Mouse (Mus musculus) cortical plate, adult 2 months (tissue): ENCODE results near the gene Btk. TPM values are rescaled to one million over a fixed set of nuclear protein-coding genes. Genes with fewer than 3 reads are reported as not detected.

Experiments
- H3K27ac ChIP-seq: fragments of 200-500 bp; 2 replicates; pipeline ENCODE4 v1.5.1; 2012; ENCODE audit warnings: low read length, control low read depth, inconsistent platforms; ENCODE audit not compliant: insufficient read depth
- H3K4me1 ChIP-seq: fragments of 200-500 bp; 2 replicates; pipeline ENCODE4 v1.6.1; 2011; ENCODE audit warnings: low read length; ENCODE audit not compliant: control insufficient read depth, insufficient read depth
- H3K4me3 ChIP-seq: fragments of 200-500 bp; 2 replicates; pipeline ENCODE4 v1.5.1; 2011; ENCODE audit warnings: mild to moderate bottlenecking, low read length, control low read depth; ENCODE audit not compliant: insufficient read depth
- CTCF ChIP-seq: fragments of 200-500 bp; IDR thresholded peaks from 2 replicates; pipeline ENCODE4 v1.5.1; 2011; ENCODE audit warnings: mild to moderate bottlenecking, control low read depth, low read length; ENCODE audit not compliant: insufficient read depth; ENCODE audit errors: extremely low read depth
- POLR2A ChIP-seq: fragments of 200-500 bp; IDR thresholded peaks from 2 replicates; pipeline ENCODE4 v1.6.1; 2011; ENCODE audit warnings: mild to moderate bottlenecking, low read length, control low read depth; ENCODE audit not compliant: insufficient read depth; ENCODE audit errors: extremely low read depth
- polyA plus RNA-seq: library from polyadenylated mRNA; depleted of rRNA; stranded (reverse); fragments of >200 nt; gene quantifications from 2 replicates; pipeline ENCODE4 v1.2.3, GENCODE M21; 2012

Gene Btk
- polyA plus RNA-seq, 1 experiment = 0.94 TPM

DNA sequence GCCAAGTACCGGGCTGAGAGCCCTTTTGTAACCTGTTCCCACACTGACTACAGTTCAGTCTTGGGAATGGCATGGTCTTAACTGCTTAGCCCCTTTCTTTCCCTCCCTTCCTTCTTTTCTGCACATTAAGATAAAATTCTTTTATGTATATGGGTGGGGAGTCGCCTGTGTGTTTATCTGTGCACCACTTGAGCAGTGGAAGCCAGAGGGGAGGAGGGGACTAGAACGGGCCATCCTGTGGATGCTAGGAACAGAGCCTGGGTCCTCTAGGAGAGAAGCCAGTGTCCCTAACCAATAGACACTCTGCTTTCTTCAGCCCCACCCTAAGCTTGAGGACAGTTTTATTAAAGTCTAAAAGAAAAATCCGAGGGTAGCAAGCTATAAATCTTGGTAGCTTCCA lies 27.6 kb upstream of the Btk start:
- TF ChIP-seq CTCF (no peak), POLR2A (no peak)
- no peaks in the 10 kb centered on the region for H3K4me1 ChIP-seq
- H3K27ac ChIP-seq = no peak overlapping the region
- no peak overlapping the region for H3K4me3 ChIP-seq

DNA sequence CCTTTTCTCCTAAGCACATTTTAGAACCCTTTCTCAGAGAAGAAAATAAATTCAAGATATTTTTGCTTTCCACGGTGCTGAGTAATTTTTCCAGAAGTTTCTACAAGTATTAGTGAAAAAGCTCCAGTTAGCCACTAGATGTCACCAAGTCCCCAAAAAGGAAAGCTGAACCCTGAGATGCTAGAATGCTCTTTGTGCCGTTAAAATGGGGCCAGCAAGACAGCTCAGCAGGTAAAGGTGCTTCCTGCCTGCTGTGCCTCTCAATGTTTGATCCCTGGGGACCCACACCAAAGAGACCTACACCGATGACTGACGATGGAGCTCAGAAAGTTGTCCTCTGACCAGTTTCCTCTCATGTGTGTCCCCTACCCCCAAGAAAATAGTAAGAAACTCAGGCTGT lies 26.1 kb upstream of the Btk start:
- Histone ChIP-seq H3K4me3 (no peak overlapping the region), H3K4me1 (no peaks in the 10 kb centered on the region), H3K27ac (no peak overlapping the region)
- TF ChIP-seq POLR2A (no peak), CTCF (peak; percentile 41)

DNA sequence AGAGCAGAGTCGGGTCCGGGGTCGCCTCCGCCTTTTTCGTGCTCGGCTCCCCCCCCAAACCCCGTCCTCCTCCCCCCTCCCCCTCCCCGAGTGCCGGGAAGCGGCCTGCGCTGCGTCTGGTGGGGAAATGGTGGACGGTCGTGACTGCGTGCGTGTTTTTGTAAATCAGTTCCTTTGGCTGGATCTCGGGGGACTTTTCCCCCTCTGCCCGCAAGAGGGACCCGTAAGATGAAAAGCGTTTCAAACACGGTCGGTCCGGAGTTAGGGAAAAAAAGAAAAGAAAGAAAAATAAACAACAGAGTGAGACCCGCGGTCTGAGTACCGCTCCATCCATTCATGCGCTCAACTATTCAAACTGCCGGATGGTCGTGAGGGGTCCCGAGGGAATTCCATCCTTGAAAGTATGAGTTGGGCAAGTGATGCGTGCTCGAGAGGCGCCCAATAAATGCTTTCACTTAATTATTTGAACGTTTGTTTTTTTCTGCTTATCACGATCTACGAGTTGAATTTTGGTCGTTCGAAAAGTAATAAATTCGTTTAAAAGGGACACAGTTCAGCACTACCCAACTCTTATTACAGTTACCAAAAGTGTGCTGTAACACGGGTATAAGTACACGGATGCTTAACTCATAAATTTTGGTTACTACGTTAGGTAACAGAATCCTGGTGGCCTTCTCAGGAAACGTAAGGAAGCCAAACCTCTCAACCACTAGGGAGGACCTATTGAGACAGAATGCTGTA lies 18.2 kb upstream of the Btk start:
- TF ChIP-seq POLR2A (no peak), CTCF (no peak)
- no peaks in the 10 kb centered on the region; the same call in 1 of the 2 replicates for H3K4me1 ChIP-seq
- H3K4me3 ChIP-seq = peak overlapping the region; percentile 46
- H3K27ac ChIP-seq = no peak overlapping the region

DNA sequence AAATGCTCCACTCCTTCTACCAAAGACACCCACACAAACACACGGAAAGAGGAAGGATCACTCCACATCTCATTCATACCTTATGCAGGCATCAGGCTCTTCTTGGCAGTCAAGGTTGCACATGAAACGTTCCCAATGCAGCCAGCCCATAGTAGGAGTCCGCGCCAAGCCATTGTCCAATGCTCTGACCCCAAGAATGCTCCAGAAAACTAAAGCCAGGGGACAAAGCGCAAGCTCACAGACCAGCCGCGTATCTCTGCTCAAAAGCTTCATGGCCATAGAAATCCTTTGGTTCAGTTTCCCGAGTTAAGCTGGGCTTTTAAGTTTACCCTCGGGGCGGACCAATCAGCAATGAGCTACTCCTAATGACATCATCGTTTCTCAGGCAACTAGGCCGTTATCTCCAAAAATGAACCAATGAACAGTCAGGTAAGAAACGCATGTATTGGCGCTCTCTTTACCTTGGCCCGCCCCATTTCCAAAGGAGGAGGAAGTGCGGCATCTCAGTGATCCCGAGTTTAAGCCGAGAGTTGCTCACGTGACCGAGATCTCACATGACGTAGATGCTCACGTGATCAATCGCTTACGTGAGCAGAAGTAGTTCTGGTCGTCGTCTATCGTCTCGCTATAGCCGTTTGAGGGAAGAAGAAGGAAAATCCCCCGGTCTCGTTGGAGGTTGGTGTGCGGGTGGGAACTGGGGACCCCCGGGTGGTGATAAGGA lies 17.4 kb upstream of the Btk start, which contains the start of the genes Gla and Hnrnph2:
Gene Gla, minus strand, starts transcription at position 467 of the 721 bp plus-strand sequence.
Gene Hnrnph2, plus strand, starts transcription at position 521 of the 721 bp plus-strand sequence.
- Histone ChIP-seq H3K4me1 (no peaks in the 10 kb centered on the region; the same call in 1 of the 2 replicates), H3K4me3 (peak within 1 kb of the TSS; percentile 46), H3K27ac (no peak within 1 kb of the TSS; the same call in 1 of the 2 replicates)

DNA sequence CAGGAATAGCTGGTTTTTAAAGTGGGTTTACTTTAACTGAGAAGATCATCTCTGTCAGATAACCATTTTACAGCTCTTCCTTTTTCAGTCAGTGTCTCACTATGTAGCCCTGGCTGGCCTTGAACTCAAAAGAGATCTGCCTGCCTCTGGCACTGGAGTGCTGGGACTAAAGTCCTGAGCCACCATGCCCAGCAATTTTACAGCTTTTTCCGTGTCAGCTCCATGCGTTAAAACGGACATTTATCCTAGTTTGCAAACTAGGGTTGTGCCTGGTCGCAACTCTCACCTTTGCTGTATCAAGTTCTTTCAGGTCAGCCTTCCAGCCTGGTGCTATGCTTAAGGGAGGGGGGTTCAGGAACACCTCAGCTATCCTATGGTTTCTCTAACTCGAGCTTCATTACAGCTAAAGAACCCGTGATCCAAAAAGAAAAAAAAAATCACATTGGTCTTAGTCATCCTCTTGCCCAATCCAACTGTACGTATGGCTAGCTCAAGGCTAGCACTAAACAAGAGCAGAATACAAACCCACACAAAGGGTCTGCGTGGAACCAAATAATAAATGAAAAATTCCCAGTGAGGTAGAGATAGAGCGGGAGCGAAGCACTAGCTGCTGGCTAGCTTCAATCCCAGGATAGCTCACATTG lies 16.7 kb upstream of the Btk start:
- Histone ChIP-seq H3K4me3 (peak overlapping the region; percentile 46), H3K27ac (no peak overlapping the region; the same call in 1 of the 2 replicates), H3K4me1 (no peaks in the 10 kb centered on the region; the same call in 1 of the 2 replicates)
- TF ChIP-seq CTCF = no peak
- no peak for TF ChIP-seq POLR2A

More for the DNA sequence above, 17.4 kb upstream of the Btk start, which contains the start of the genes Gla and Hnrnph2:
- TF ChIP-seq POLR2A (peak; percentile 74), CTCF (no peak)

DNA sequence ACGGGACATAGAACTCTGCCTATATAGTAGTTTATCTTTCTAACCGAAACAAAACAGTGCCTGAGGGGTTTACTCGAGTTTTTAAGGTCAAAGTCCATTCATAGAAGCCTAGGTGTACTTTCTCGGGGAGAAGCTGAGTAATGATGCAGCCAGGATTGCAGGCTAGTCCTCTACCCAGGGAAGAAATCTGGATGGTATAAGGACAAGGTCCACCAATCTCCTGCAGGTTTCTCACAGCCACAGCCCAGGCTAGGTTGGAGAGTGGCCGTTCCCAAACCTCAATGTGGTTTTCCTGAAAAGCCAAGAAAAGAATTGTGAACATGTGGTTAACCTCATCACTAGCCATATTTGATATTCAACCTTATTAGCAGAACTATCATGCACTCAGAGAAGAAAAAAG lies 6.5 kb upstream of the Btk start:
- Histone ChIP-seq H3K27ac (no peak overlapping the region), H3K4me1 (no peaks in the 10 kb centered on the region), H3K4me3 (no peak overlapping the region)
- TF ChIP-seq CTCF = no peak

DNA sequence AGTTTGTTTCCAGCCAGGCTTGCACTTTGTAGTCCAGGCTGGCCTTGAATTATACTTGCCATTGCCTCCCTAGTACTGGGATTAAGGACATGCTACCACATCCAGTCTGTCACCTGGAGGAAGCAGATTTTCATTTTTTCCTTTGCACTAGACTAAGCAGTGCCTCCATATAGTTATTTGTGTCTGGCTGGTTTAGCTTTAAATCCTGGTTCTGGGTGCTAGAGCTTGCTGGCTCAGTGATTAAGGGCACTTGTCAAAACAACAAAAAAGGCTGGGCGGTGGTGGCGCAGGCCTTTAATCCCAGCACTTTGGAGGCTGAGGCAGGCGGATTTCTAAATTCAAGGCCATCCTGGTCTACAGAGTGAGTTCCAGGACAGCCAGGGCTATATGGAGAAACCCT lies 5.6 kb upstream of the Btk start:
- no peaks in the 10 kb centered on the region for H3K4me1 ChIP-seq

DNA sequence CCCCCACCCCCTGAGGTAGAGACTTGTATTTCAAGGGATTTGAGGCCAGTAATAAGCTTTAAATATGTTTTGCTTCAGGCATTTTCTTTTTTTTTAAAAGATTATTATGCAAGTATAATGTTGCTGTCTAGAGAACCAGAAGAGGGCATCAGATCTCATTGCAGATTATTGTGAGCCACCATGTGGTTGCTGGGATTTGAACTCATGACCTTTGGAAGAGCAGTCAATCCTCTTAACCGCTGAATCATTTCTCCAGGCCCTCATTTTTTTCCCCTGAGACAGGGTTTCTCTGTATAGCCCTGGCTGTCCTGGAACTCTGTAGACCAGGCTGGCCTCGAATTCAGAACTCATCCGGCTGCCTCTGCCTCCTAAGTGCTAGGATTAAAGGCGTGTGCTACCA lies 4.9 kb upstream of the Btk start:
- no peak overlapping the region for H3K27ac ChIP-seq
- H3K4me3 ChIP-seq = no peak overlapping the region
- TF ChIP-seq CTCF = no peak
- no peak for TF ChIP-seq POLR2A
- H3K4me1 ChIP-seq = no peaks in the 10 kb centered on the region

More for the DNA sequence above, 5.6 kb upstream of the Btk start:
- Histone ChIP-seq H3K4me3 (no peak overlapping the region), H3K27ac (no peak overlapping the region)
- TF ChIP-seq POLR2A = no peak
- no peak for TF ChIP-seq CTCF

DNA sequence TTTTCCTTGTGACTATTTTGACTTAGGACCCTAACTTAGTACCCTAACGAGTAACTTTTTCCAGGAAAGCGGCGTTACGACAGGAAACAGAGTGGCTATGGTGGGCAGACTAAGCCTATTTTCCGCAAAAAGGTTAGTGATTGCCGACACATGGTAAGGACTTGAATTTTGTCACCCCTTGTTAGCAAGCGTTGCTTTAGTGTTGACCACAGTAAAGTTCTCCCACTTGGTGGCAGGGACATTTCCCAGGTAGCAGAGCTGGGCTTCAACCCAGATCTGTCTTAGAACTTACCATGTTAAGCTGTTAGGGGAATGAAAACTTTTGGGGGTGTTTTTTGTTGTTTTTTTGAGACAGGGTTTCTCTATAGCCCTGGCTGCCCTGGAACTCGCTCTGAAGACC lies 3.1 kb upstream of the Btk start:
- no peak for TF ChIP-seq POLR2A
- TF ChIP-seq CTCF = no peak
- no peak overlapping the region for H3K27ac ChIP-seq
- H3K4me3 ChIP-seq = peak overlapping the region; percentile 59
- H3K4me1 ChIP-seq = no peaks in the 10 kb centered on the region
